ENCODE assay signal across 9 mouse cellular contexts in genomic region chr1:186712802-186713471, GRCm38 (mm10). TPM values are rescaled to one million over a fixed set of nuclear protein-coding genes. Genes with fewer than 3 reads are reported as not detected.
DNase-seq lines count a peak whose midpoint lies in the region; ATAC-seq and TF ChIP-seq lines count a peak whose summit lies in the region.
"Had no signal": no experiment of that assay in that cellular context is flagged by ENCODE, and none has a peak within 500 bp of the region (broad histone marks: within the 10 kb centered on the region; RNA-seq: fewer than 3 reads in every experiment).

No protein-coding gene starts in this region.

- no peak for TF ChIP-seq EP300 in heart, postnatal 0 days (IDR thresholded peaks at IDR 0.05; ENCODE audit: low read depth)

- ATAC-seq in heart, postnatal 0 days (ENCODE audit: insufficient read depth, low read depth), result no peak

- H3K4me1 ChIP-seq in heart, postnatal 0 days (ENCODE audit: control insufficient read depth, insufficient read depth), result no peaks in the 10 kb centered on the region

- no peaks in the 10 kb centered on the region for H3K9me3 ChIP-seq in heart, postnatal 0 days (replicated peaks; ENCODE audit: control insufficient read depth, low read length)

- no peak overlapping the region for H3K4me2 ChIP-seq in heart, postnatal 0 days (ENCODE audit: low read depth, low read length)

- 0% methylated on average over 3 of the region's 3 CpGs for WGBS in heart, postnatal 0 days

- no peaks in the 10 kb centered on the region for H3K27me3 ChIP-seq in heart, postnatal 0 days (ENCODE audit: control insufficient read depth, insufficient read depth, low read length)

- no peak overlapping the region for H3K4me3 ChIP-seq in heart, postnatal 0 days (ENCODE audit: low read depth, low read length)
- H3K4me3 ChIP-seq in layer of hippocampus, adult 2 months, result no peak overlapping the region
- H3K4me3 ChIP-seq: myocyte had no signal

- peaks cover under 1% of the 10 kb centered on the region; the same call in 1 of the 2 replicates for H3K36me3 ChIP-seq in heart, postnatal 0 days (replicated peaks; ENCODE audit: control insufficient read depth, insufficient read depth, low read length)

- TF ChIP-seq CTCF in heart, postnatal 0 days (IDR thresholded peaks at IDR 0.05; ENCODE audit: low read depth), result peak; percentile 76
- TF ChIP-seq CTCF in layer of hippocampus, adult 2 months (conservative IDR thresholded peaks at IDR 0.05), result peak; percentile 94

- no peak overlapping the region for H3K9ac ChIP-seq in heart, postnatal 0 days (replicated peaks; ENCODE audit: low read depth, low read length)

- intact Hi-C loops in heart, postnatal 25 days (cut with DNase I), result loop anchor here (2.0 to 5.0 kb wide), 3 partner anchors 321 to 530 kb away; no protein-coding TSS in a partner anchor

- H3K27ac ChIP-seq in heart, postnatal 0 days (ENCODE audit: low read depth), result no peak overlapping the region
- H3K27ac ChIP-seq in layer of hippocampus, adult 2 months, result no peak overlapping the region

- DNase-seq in heart, postnatal 0 days (ENCODE audit: low spot score), result peak; percentile 36
- DNase-seq in heart, postnatal 25 days (ENCODE audit: low spot score), result no peak
- peak; percentile 66 to 70 for DNase-seq in right cerebral cortex, adult 2 months (ENCODE audit: low spot score in 2 of 2)
- DNase-seq in right cerebral cortex, postnatal 36 days (ENCODE audit: low spot score in 2 of 2), result no peak
- DNase-seq in cerebellum, postnatal 14 days, result peak; percentile 74 to 75
- DNase-seq in layer of hippocampus, adult 2 months (ENCODE audit: low spot score in 2 of 2), result peak; percentile 30 to 63
- DNase-seq in right cerebral cortex, postnatal 4 days, result peak; percentile 61
- no peak for DNase-seq in adrenal gland, postnatal 25 days

RNA-seq across cellular contexts. Expression of gene Tgfb2, which starts 7.1 kb away (rescaled TPM):
- total RNA-seq in heart, postnatal 0 days (2014; rRNA removed; ENCODE audit: low replicate concordance), result 14.8 and 17.7 TPM in 2 replicates
- polyA plus RNA-seq in heart, postnatal 0 days (2015; fragmentation: Nextera tagmentation; extraction: Ambion mirVana), result 19.9 and 21.0 TPM in 2 replicates
- total RNA-seq in heart, postnatal 25 days (2021), result 1 to 10 TPM; 5.3 to 6.5 TPM
- 10 to 100 TPM; 27.0 to 35.4 TPM for total RNA-seq in layer of hippocampus, adult 2 months (2021)
- total RNA-seq in adrenal gland, postnatal 25 days (2021), result 1.5 and 2.3 TPM in 2 replicates

RNA-seq across cellular contexts. Expression of gene Rrp15, which starts 36.2 kb away (rescaled TPM):
- 1.6 and 4.7 TPM in 2 replicates for total RNA-seq in heart, postnatal 0 days (2014; rRNA removed; ENCODE audit: low replicate concordance)
- 19.2 and 21.8 TPM in 2 replicates for polyA plus RNA-seq in heart, postnatal 0 days (2015; fragmentation: Nextera tagmentation; extraction: Ambion mirVana)
- 1 to 10 TPM; 8.4 to 9.2 TPM for total RNA-seq in heart, postnatal 25 days (2021)
- 10 to 100 TPM; 14.6 to 15.2 TPM for total RNA-seq in layer of hippocampus, adult 2 months (2021)
- total RNA-seq in adrenal gland, postnatal 25 days (2021), result 24.7 and 25.2 TPM in 2 replicates

Comparison
In these comparisons a context has a peak if more than half of its experiments do, and no peak if none do; other contexts are left out.
1. DNase-seq: peak in heart, postnatal 0 days (single experiment), right cerebral cortex, adult 2 months (2 of 2), cerebellum, postnatal 14 days (2 of 2), layer of hippocampus, adult 2 months (2 of 2) and right cerebral cortex, postnatal 4 days (single experiment); none in heart, postnatal 25 days (single experiment), right cerebral cortex, postnatal 36 days (0 of 2) and adrenal gland, postnatal 25 days (single experiment).